Mouse (Mus musculus): Measurements from ENCODE around the gene Plekhg5.

GRCm38 (mm10) chr4:152140441-152140840 is 68.1 kb downstream of the Plekhg5 start:
- 0 out of 2 replicates have a peak, but pooled peaks have one; percentile 20 for TF ChIP-seq EP300 (IDR thresholded peaks at IDR 0.05; ENCODE audit: insufficient read depth, low read depth, low read length)
- peak; percentile 87 for TF ChIP-seq CTCF (IDR thresholded peaks at IDR 0.05)
